Mouse (Mus musculus) heart, postnatal 0 days (tissue): ENCODE measurements around the gene Ccsap. TPM values are rescaled to one million over a fixed set of nuclear protein-coding genes. Genes with fewer than 3 reads are reported as not detected.

Source experiments
- ATAC-seq: fragments of 200-750 bp; cut with Nextera tagmentation; 2 replicates; pipeline ENCODE4 v1.8.0; 2017; ENCODE audit warnings: low read depth, moderate number of reproducible peaks, moderate library complexity; ENCODE audit not compliant: insufficient read depth
- DNase-seq: peaks from one replicate; pipeline ENCODE4 v3.0.0-alpha.2; 2016; ENCODE audit warnings: low spot score
- H3K27ac ChIP-seq: fragments of 300-500 bp; sonication (generic); 2 replicates; pipeline ENCODE4 v1.5.1; 2014; ENCODE audit warnings: low read depth, mild to moderate bottlenecking
- H3K27me3 ChIP-seq: fragments of 300-500 bp; sonication (generic); 2 replicates; pipeline ENCODE4 v1.6.1; 2014; ENCODE audit warnings: low read length, mixed read lengths; ENCODE audit not compliant: control insufficient read depth, insufficient read depth
- H3K36me3 ChIP-seq: fragments of 300-500 bp; sonication (generic); replicated peaks from 2 replicates; pipeline ENCODE4 v1.6.1; 2014; ENCODE audit warnings: low read length, mixed read lengths; ENCODE audit not compliant: control insufficient read depth, insufficient read depth
- H3K4me1 ChIP-seq: fragments of 300-500 bp; sonication (generic); 2 replicates; pipeline ENCODE4 v1.6.1; 2014; ENCODE audit warnings: antibody characterized with exemption; ENCODE audit not compliant: control insufficient read depth, insufficient read depth
- H3K4me2 ChIP-seq: fragments of 300-500 bp; sonication (generic); 2 replicates; pipeline ENCODE4 v1.6.1; 2014; ENCODE audit warnings: low read depth, mild to moderate bottlenecking, low read length, moderate library complexity
- H3K4me3 ChIP-seq: fragments of 300-500 bp; sonication (generic); 2 replicates; pipeline ENCODE4 v1.5.1; 2014; ENCODE audit warnings: low read depth, low read length
- H3K9ac ChIP-seq: fragments of 300-500 bp; sonication (generic); replicated peaks from 2 replicates; pipeline ENCODE4 v1.6.1; 2014; ENCODE audit warnings: low read depth, low read length, mixed read lengths
- H3K9me3 ChIP-seq: fragments of 300-500 bp; sonication (generic); replicated peaks from 2 replicates; pipeline ENCODE4 v1.6.1; 2016; ENCODE audit warnings: low read length; ENCODE audit not compliant: control insufficient read depth
- CTCF ChIP-seq: IDR thresholded peaks from 2 replicates; pipeline ENCODE4 v1.5.1; 2016; ENCODE audit warnings: antibody characterized with exemption, control low read depth, low read depth
- EP300 ChIP-seq: IDR thresholded peaks from 2 replicates; pipeline ENCODE4 v1.6.1; 2016; ENCODE audit warnings: antibody characterized with exemption, low read depth
- WGBS: fragments of 180-500 bp; shearing (Covaris S2); extraction: QIAGEN DNeasy Blood & Tissue Kit; methylation state at CpG from one replicate; pipeline ENCODE4 v1.1.7; 2014; 5-methylcytosine and 5-hydroxymethylcytosine counted together
- polyA plus RNA-seq: library from polyadenylated mRNA; unstranded; fragments of >200 nt; fragmentation: Nextera tagmentation; extraction: Ambion mirVana; gene quantifications from 2 replicates; pipeline ENCODE4 v1.2.1, GENCODE M21; 2015
- total RNA-seq: library from RNA; depleted of rRNA; stranded (reverse); fragments of >200 nt; gene quantifications from 2 replicates; pipeline ENCODE4 v1.2.3, GENCODE M21; 2014; ENCODE audit warnings: low replicate concordance

Gene Ccsap
- total and polyA plus RNA-seq, 2 experiments from 2014 or later: 1.2 to 5.1 TPM

GRCm38 (mm10) chr8:123880271-123880670 lies 20.3 kb upstream of the Ccsap start:
- Histone ChIP-seq H3K4me1 (peaks cover 7% of the 10 kb centered on the region; the same call in 1 of the 2 replicates), H3K27ac (no peak overlapping the region), H3K27me3 (no peaks in the 10 kb centered on the region), H3K36me3 (no peaks in the 10 kb centered on the region), H3K9me3 (no peaks in the 10 kb centered on the region), H3K9ac (no peak overlapping the region), H3K4me2 (no peak overlapping the region), H3K4me3 (no peak overlapping the region)
- WGBS: 58% methylated on average over 10 of the region's 10 CpGs
- TF ChIP-seq EP300: no peak
- no peak for TF ChIP-seq CTCF
- DNase-seq (no peak), ATAC-seq (no peak)

- no peak overlapping the region for H3K9ac ChIP-seq
- DNase-seq: no peak
- WGBS: 54% methylated on average over 2 of the region's 2 CpGs
- no peaks in the 10 kb centered on the region for H3K4me1 ChIP-seq
- no peak for ATAC-seq
- no peak overlapping the region for H3K27ac ChIP-seq
- no peak overlapping the region for H3K4me3 ChIP-seq
- H3K36me3 ChIP-seq: no peaks in the 10 kb centered on the region
- no peak for TF ChIP-seq CTCF
- no peak for TF ChIP-seq EP300
- no peaks in the 10 kb centered on the region for H3K27me3 ChIP-seq
- H3K9me3 ChIP-seq: no peaks in the 10 kb centered on the region
- H3K4me2 ChIP-seq: no peak overlapping the region
Observed at GRCm38 (mm10) chr8:123877865-123878264, 17.9 kb upstream of the Ccsap start.

GRCm38 (mm10) chr8:123874324-123874723 lies 14.3 kb upstream of the Ccsap start:
- no peak for DNase-seq
- H3K27ac ChIP-seq: no peak overlapping the region
- TF ChIP-seq CTCF: no peak
- TF ChIP-seq EP300: no peak
- 51% methylated on average over 11 of the region's 11 CpGs for WGBS
- H3K9ac ChIP-seq: no peak overlapping the region
- no peak for ATAC-seq
- no peak overlapping the region for H3K4me2 ChIP-seq
- H3K9me3 ChIP-seq: no peaks in the 10 kb centered on the region
- no peaks in the 10 kb centered on the region for H3K4me1 ChIP-seq
- no peaks in the 10 kb centered on the region for H3K36me3 ChIP-seq
- H3K4me3 ChIP-seq: no peak overlapping the region
- H3K27me3 ChIP-seq: no peaks in the 10 kb centered on the region

- Histone ChIP-seq H3K4me1 (no peaks in the 10 kb centered on the region), H3K27ac (no peak overlapping the region), H3K4me2 (no peak overlapping the region), H3K36me3 (no peaks in the 10 kb centered on the region), H3K9ac (no peak overlapping the region), H3K27me3 (no peaks in the 10 kb centered on the region), H3K9me3 (no peaks in the 10 kb centered on the region), H3K4me3 (no peak overlapping the region)
- ATAC-seq: peak; percentile 30; the same call in 1 of the 2 replicates
- TF ChIP-seq EP300: no peak
- TF ChIP-seq CTCF: no peak
- no peak for DNase-seq
- 39% methylated on average over 6 of the region's 6 CpGs for WGBS
Observed at GRCm38 (mm10) chr8:123873364-123873763, 13.4 kb upstream of the Ccsap start.

GRCm38 (mm10) chr8:123872048-123872447 lies 12.0 kb upstream of the Ccsap start:
- Histone ChIP-seq H3K9me3 (no peaks in the 10 kb centered on the region), H3K9ac (no peak overlapping the region), H3K4me3 (no peak overlapping the region), H3K4me2 (no peak overlapping the region), H3K27ac (no peak overlapping the region), H3K4me1 (no peaks in the 10 kb centered on the region), H3K36me3 (no peaks in the 10 kb centered on the region), H3K27me3 (no peaks in the 10 kb centered on the region)
- peak; percentile 58; the same call in 1 of the 2 replicates for ATAC-seq
- 34% methylated on average over 9 of the region's 9 CpGs for WGBS
- no peak for TF ChIP-seq CTCF
- no peak for TF ChIP-seq EP300
- peak; percentile 20 for DNase-seq

- peak; percentile 10 for DNase-seq
Observed at GRCm38 (mm10) chr8:123866971-123867370, 7.0 kb upstream of the Ccsap start.

More at GRCm38 (mm10) chr8:123866971-123867370, 7.0 kb upstream of the Ccsap start:
- no peaks in the 10 kb centered on the region for H3K9me3 ChIP-seq
- H3K27me3 ChIP-seq: 0 out of 2 replicates have a peak, but pooled peaks cover 3% of the 10 kb centered on the region
- ATAC-seq: no peak
- H3K27ac ChIP-seq: no peak overlapping the region
- no peaks in the 10 kb centered on the region; the same call in 1 of the 2 replicates for H3K4me1 ChIP-seq
- no peak overlapping the region for H3K4me2 ChIP-seq
- TF ChIP-seq CTCF (no peak), EP300 (no peak)
- H3K4me3 ChIP-seq: no peak overlapping the region
- H3K36me3 ChIP-seq: no peaks in the 10 kb centered on the region
- 20% methylated on average over 5 of the region's 5 CpGs for WGBS
- no peak overlapping the region for H3K9ac ChIP-seq
